Mouse (Mus musculus) heart, adult 2 months (tissue): ENCODE data around the gene Pcbp2. TPM values are rescaled to one million over a fixed set of nuclear protein-coding genes. Genes with fewer than 3 reads are reported as not detected.

Experiments used
- DNase-seq, 2 experiments: peaks; one replicate each; pipeline ENCODE4 v3.0.0; 2021
- H3K27ac ChIP-seq: fragments of 200-600 bp; 2 replicates; pipeline ENCODE4 v1.8.1; 2022
- H3K27me3 ChIP-seq: fragments of 200-500 bp; 2 replicates; pipeline ENCODE4 v1.6.1; 2012; ENCODE audit warnings: mild to moderate bottlenecking, low read length, inconsistent platforms, mixed read lengths; ENCODE audit not compliant: control insufficient read depth, insufficient read depth
- H3K36me3 ChIP-seq: fragments of 200-500 bp; 2 replicates; pipeline ENCODE4 v1.6.1; 2012; ENCODE audit warnings: low read length, inconsistent platforms; ENCODE audit not compliant: control insufficient read depth, insufficient read depth
- H3K4me1 ChIP-seq: fragments of 200-500 bp; 2 replicates; pipeline ENCODE4 v1.6.1; 2011; ENCODE audit warnings: low read length; ENCODE audit not compliant: control insufficient read depth, insufficient read depth
- H3K4me3 ChIP-seq: fragments of 200-600 bp; 2 replicates; pipeline ENCODE4 v1.8.1; 2022
- H3K79me2 ChIP-seq: fragments of 200-500 bp; replicated peaks from 2 replicates; pipeline ENCODE4 v1.6.1; 2012; ENCODE audit warnings: mild to moderate bottlenecking, inconsistent platforms, low read length, moderate library complexity, mixed read lengths; ENCODE audit not compliant: control insufficient read depth, insufficient read depth
- H3K9ac ChIP-seq: fragments of 200-500 bp; 2 replicates; pipeline ENCODE4 v1.6.1; 2012; ENCODE audit warnings: low read depth, mild to moderate bottlenecking, control low read depth, inconsistent platforms, low read length, mixed read lengths
- CTCF ChIP-seq: fragments of 200-600 bp; IDR thresholded peaks from 2 replicates; pipeline ENCODE4 v1.8.1; 2022; ENCODE audit warnings: antibody characterized with exemption, mild to moderate bottlenecking, moderate library complexity
- EP300 ChIP-seq: fragments of 200-500 bp; IDR thresholded peaks from 2 replicates; pipeline ENCODE4 v1.6.1; 2011; ENCODE audit warnings: low read depth, low read length, control low read depth; ENCODE audit not compliant: insufficient read depth
- POLR2A ChIP-seq: fragments of 200-500 bp; IDR thresholded peaks from 2 replicates; pipeline ENCODE4 v1.6.1; 2011; ENCODE audit warnings: mild to moderate bottlenecking, low read depth, low read length, control low read depth; ENCODE audit not compliant: insufficient read depth
- WGBS: fragments of 180-500 bp; shearing (Covaris S2); methylation state at CpG from one replicate; pipeline ENCODE4 v1.1.7; 2018; 5-methylcytosine and 5-hydroxymethylcytosine counted together
- intact Hi-C: fragments of 180-260 bp; cut with DNase I; formaldehyde crosslinking; loops from one replicate; pipeline ENCODE4 v1.15.1; 2025
- polyA plus RNA-seq: library from polyadenylated mRNA; depleted of rRNA; stranded (reverse); fragments of >200 nt; gene quantifications from 2 replicates; pipeline ENCODE4 v1.2.3, GENCODE M21; 2012
- total RNA-seq, 2 experiments: library from RNA; stranded (reverse); gene quantifications; 2 replicates each; pipeline ENCODE4 v1.2.3; 2021

Gene Pcbp2
- total and polyA plus RNA-seq, 3 experiments, result 384 to 494 (median 442) TPM

- DNase-seq, result no peak
- no peak overlapping the region for H3K9ac ChIP-seq
- H3K4me1 ChIP-seq, result no peaks in the 10 kb centered on the region; the same call in 1 of the 2 replicates
Measured at GRCm38 (mm10) chr15:102450928-102451327, 19.4 kb upstream of the Pcbp2 start.

GRCm38 (mm10) chr15:102451666-102452430 is 18.5 kb upstream of the Pcbp2 start:
- H3K4me1 ChIP-seq, result no peaks in the 10 kb centered on the region; the same call in 1 of the 2 replicates
- no peaks in the 10 kb centered on the region for H3K27me3 ChIP-seq
- intact Hi-C loops, result no loop called here
- 67% methylated on average over 26 of the region's 26 CpGs for WGBS
- H3K79me2 ChIP-seq, result no peaks in the 10 kb centered on the region
- no peak overlapping the region for H3K9ac ChIP-seq
- no peak for TF ChIP-seq CTCF
- no peak overlapping the region for H3K27ac ChIP-seq
- no peak for DNase-seq
- H3K36me3 ChIP-seq, result no peaks in the 10 kb centered on the region
- no peak overlapping the region for H3K4me3 ChIP-seq

More at GRCm38 (mm10) chr15:102450928-102451327, 19.4 kb upstream of the Pcbp2 start:
- Histone ChIP-seq H3K79me2 (no peaks in the 10 kb centered on the region), H3K36me3 (no peaks in the 10 kb centered on the region), H3K27ac (no peak overlapping the region), H3K4me3 (no peak overlapping the region), H3K27me3 (no peaks in the 10 kb centered on the region)
- WGBS, result 39% methylated on average over 7 of the region's 7 CpGs
- intact Hi-C loops, result no loop called here
- TF ChIP-seq EP300 (no peak), CTCF (no peak), POLR2A (no peak)

- no peaks in the 10 kb centered on the region for H3K27me3 ChIP-seq
- H3K4me3 ChIP-seq, result no peak overlapping the region
- no peak overlapping the region for H3K27ac ChIP-seq
- H3K4me1 ChIP-seq, result peaks cover 3% of the 10 kb centered on the region; the same call in 1 of the 2 replicates
- 49% methylated on average over 6 of the region's 6 CpGs for WGBS
- H3K79me2 ChIP-seq, result no peaks in the 10 kb centered on the region
- TF ChIP-seq CTCF, result peak; percentile 57
- no peak for TF ChIP-seq EP300
- no peaks in the 10 kb centered on the region for H3K36me3 ChIP-seq
- DNase-seq, result no peak
- no peak overlapping the region for H3K9ac ChIP-seq
- intact Hi-C loops, result no loop called here
Measured at GRCm38 (mm10) chr15:102455993-102456392, 14.3 kb upstream of the Pcbp2 start.

- intact Hi-C loops, result no loop called here
- Histone ChIP-seq H3K27ac (peak overlapping the region; percentile 80), H3K4me3 (peak overlapping the region; percentile 59), H3K36me3 (no peaks in the 10 kb centered on the region), H3K4me1 (peaks cover 7% of the 10 kb centered on the region; the same call in 1 of the 2 replicates), H3K79me2 (no peaks in the 10 kb centered on the region), H3K9ac (no peak overlapping the region), H3K27me3 (no peaks in the 10 kb centered on the region)
- peak; percentile 69; the same call in 1 of the 2 replicates for TF ChIP-seq EP300
- TF ChIP-seq POLR2A, result no peak
- 49% methylated on average over 5 of the region's 5 CpGs for WGBS
- peak; percentile 43 to 51 for DNase-seq
Measured at GRCm38 (mm10) chr15:102458050-102458736, 12.1 kb upstream of the Pcbp2 start.

- intact Hi-C loops, result no loop called here
- H3K4me1 ChIP-seq, result peaks cover 7% of the 10 kb centered on the region; the same call in 1 of the 2 replicates
- peak within 1 kb of the TSS; percentile 80 for H3K27ac ChIP-seq
- H3K27me3 ChIP-seq, result no peaks in the 10 kb centered on the region
- peak within 1 kb of the TSS; percentile 59 for H3K4me3 ChIP-seq
- 1% methylated on average over 19 of the region's 19 CpGs for WGBS
- no peaks in the 10 kb centered on the region for H3K79me2 ChIP-seq
- peak within 1 kb of the TSS; percentile 56 for H3K9ac ChIP-seq
- H3K36me3 ChIP-seq, result no peaks in the 10 kb centered on the region
- TF ChIP-seq POLR2A, result peak; percentile 89
- peak; percentile 84 for TF ChIP-seq CTCF
- peak; percentile 87 for TF ChIP-seq EP300
- peak; percentile 88 to 92 for DNase-seq
Measured at GRCm38 (mm10) chr15:102458904-102459317, 11.4 kb upstream of the Pcbp2 start, which contains the start of gene Prr13. Prr13 (plus strand) TSS chr15:102459028.

GRCm38 (mm10) chr15:102459381-102459780 is 11.0 kb upstream of the Pcbp2 start:
- 18% methylated on average over 6 of the region's 6 CpGs for WGBS
- Histone ChIP-seq H3K79me2 (no peaks in the 10 kb centered on the region), H3K36me3 (no peaks in the 10 kb centered on the region), H3K9ac (no peak overlapping the region; the same call in 1 of the 2 replicates), H3K4me3 (peak overlapping the region; percentile 59), H3K27ac (peak overlapping the region; percentile 80), H3K4me1 (peaks cover 7% of the 10 kb centered on the region; the same call in 1 of the 2 replicates), H3K27me3 (no peaks in the 10 kb centered on the region)
- intact Hi-C loops, result no loop called here
- no peak for DNase-seq
- no peak for TF ChIP-seq EP300
- no peak for TF ChIP-seq CTCF
- no peak for TF ChIP-seq POLR2A
